Comparison of ENCODE assay signal across 22 mouse cellular contexts in the genomic region with DNA sequence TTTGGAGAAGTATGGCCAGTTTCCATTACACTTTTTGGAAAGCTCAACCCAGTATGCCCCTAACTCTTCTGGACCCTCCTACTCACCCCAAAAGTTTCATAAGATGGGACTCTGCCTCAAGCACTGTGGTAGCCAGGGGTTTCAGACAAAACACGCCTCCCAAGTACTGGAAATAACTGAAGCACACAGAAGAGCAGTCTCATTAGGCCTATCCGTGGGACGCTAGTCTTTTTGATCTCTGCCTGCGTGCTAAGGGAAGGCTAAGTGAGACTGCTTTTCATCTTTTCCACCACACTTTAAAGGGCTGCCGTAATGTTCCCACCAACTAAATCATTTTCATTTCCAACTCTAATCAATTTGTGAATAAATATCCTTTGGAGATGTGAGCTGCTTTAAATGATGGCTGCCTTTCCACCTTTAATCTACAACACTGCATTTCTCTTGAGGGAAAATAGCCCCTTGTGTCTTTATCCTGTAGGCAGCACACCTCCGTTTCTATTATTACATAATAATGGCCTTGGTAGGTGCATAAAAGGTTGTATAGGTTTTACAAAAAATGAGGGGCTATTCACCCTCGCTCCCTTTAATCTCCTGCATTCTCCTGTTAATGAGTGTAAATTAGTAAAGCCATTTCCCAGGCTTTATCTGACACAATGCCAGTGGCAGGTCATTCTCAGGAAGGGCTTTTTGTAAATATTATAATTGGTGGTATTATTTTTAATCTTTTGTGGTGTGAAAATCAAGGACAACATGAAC.
"Had no signal": no experiment of that assay in that cellular context is flagged by ENCODE, and none has a peak within 500 bp of the region (broad histone marks: within the 10 kb centered on the region; RNA-seq: fewer than 3 reads in every experiment).

No protein-coding gene starts in this region.

- H3K27ac ChIP-seq: kidney, embryonic 15.5 days; limb, embryonic 12.5 days; limb, embryonic 15.5 days; liver, embryonic 14.5 days; macrophage; neural tube, embryonic 13.5 days; stomach, postnatal 0 days had no signal

- H3K9me3 ChIP-seq: kidney, embryonic 15.5 days; limb, embryonic 12.5 days; limb, embryonic 15.5 days; neural tube, embryonic 13.5 days had no signal

- H3K4me3 ChIP-seq: kidney, embryonic 15.5 days; limb, embryonic 12.5 days; limb, embryonic 15.5 days; myocyte; neural tube, embryonic 13.5 days had no signal

- H3K4me1 ChIP-seq: kidney, embryonic 15.5 days; limb, embryonic 12.5 days; limb, embryonic 15.5 days had no signal

- ATAC-seq: liver, postnatal 0 days; lung, postnatal 0 days; midbrain, embryonic 16.5 days had no signal

- H3K36me3 ChIP-seq: kidney, embryonic 15.5 days; limb, embryonic 12.5 days; limb, embryonic 15.5 days; neural tube, embryonic 13.5 days had no signal

- H3K4me2 ChIP-seq: kidney, embryonic 15.5 days; limb, embryonic 12.5 days; limb, embryonic 15.5 days; liver, embryonic 11.5 days; lung, embryonic 14.5 days; neural tube, embryonic 13.5 days had no signal

- DNase-seq: kidney, adult 11 months; kidney, adult 8-10 months; kidney, postnatal 14 days; left cerebral cortex, postnatal 4 days; liver, postnatal 0 days; lung, embryonic 14.5 days; right cerebral cortex, adult 18-20 months; right cerebral cortex, postnatal 14 days; right cerebral cortex, postnatal 4 days; thymus, adult 18-20 months; thymus, postnatal 36 days had no signal

- H3K27me3 ChIP-seq: kidney, embryonic 15.5 days; limb, embryonic 12.5 days; limb, embryonic 15.5 days; neural tube, embryonic 13.5 days had no signal

- H3K9ac ChIP-seq: kidney, embryonic 15.5 days; limb, embryonic 12.5 days; limb, embryonic 15.5 days; liver, embryonic 14.5 days; liver, postnatal 0 days; lung, embryonic 14.5 days; neural tube, embryonic 13.5 days had no signal
